Mouse (Mus musculus) bone marrow macrophage, adult 2 months (primary cell): ENCODE results near the gene Slc43a3.

Experiments
- CTCF ChIP-seq: IDR thresholded peaks from 2 replicates; pipeline ENCODE4 v1.5.1; 2012; ENCODE audit warnings: low read depth, mild to moderate bottlenecking, low read length, moderate library complexity
- POLR2A ChIP-seq: IDR thresholded peaks from 2 replicates; pipeline ENCODE4 v1.6.1; 2012; ENCODE audit warnings: mild to moderate bottlenecking, low read depth, low read length, borderline replicate concordance

- TF ChIP-seq CTCF (no peak), POLR2A (no peak)
Observed at GRCm38 (mm10) chr2:84919601-84920108, 16.7 kb upstream of the Slc43a3 start.
